Mouse (Mus musculus) erythroblast, embryonic 14.5 days (primary cell): ENCODE measurements around the gene Phrf1.

ENCODE experiments used
- GATA1 ChIP-seq: IDR thresholded peaks from 2 replicates; pipeline ENCODE4 v1.6.1; 2012; ENCODE audit warnings: low read length, inconsistent platforms, mixed read lengths
- TAL1 ChIP-seq: IDR thresholded peaks from 3 replicates; pipeline ENCODE4 v1.6.1; 2012; ENCODE audit warnings: low read length, inconsistent platforms, mixed read lengths

GRCm38 (mm10) chr7:141228279-141229067 lies at the start of gene Phrf1:
- TF ChIP-seq GATA1 (no peak), TAL1 (no peak)
